Comparison of ENCODE assay signal across 13 mouse cellular contexts in the genomic region with DNA sequence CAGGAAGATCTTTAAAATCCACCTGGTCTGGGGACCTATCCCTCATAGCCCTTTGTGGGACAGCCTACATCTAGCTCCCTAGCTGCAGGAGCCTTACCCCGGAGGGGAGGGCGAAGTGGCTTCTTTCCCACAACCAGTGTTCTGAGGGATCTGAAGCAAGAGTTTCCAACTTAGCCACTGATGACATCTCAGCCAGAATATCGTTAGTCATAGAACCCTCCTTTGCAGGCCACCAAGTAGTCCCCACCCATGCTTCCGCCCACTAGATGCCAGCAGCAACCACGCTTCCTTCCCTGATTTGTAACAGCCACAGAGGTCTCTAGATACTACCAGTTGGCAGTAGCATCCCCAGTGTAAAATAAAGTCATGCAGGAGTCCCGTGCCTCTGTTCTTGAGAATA. TPM values are rescaled to one million over a fixed set of nuclear protein-coding genes. Genes with fewer than 3 reads are reported as not detected.
A peak's percentile ranks its signal among the peaks of the same experiment; 100 is the strongest.
DNase-seq lines count a peak whose midpoint lies in the region; ATAC-seq and TF ChIP-seq lines count a peak whose summit lies in the region.
"Had no signal": no experiment of that assay in that cellular context is flagged by ENCODE, and none has a peak within 500 bp of the region (broad histone marks: within the 10 kb centered on the region; RNA-seq: fewer than 3 reads in every experiment).

No protein-coding gene starts in this region.

- H3K4me2 ChIP-seq in liver, postnatal 0 days (ENCODE audit: low read depth, low read length): no peak overlapping the region
- H3K4me2 ChIP-seq: heart, embryonic 13.5 days; limb, embryonic 13.5 days; midbrain, embryonic 15.5 days had no signal

- no peaks in the 10 kb centered on the region for H3K4me1 ChIP-seq in testis, adult 2 months (ENCODE audit: control insufficient read depth, insufficient read depth, low read length)
- no peaks in the 10 kb centered on the region; the same call in 1 of the 2 replicates for H3K4me1 ChIP-seq in liver, postnatal 0 days (ENCODE audit: insufficient read depth)
- H3K4me1 ChIP-seq in hindbrain, embryonic 10.5 days (replicated peaks): no peaks in the 10 kb centered on the region
- H3K4me1 ChIP-seq: limb, embryonic 13.5 days; midbrain, embryonic 15.5 days had no signal

- TF ChIP-seq EP300 in liver, postnatal 0 days (IDR thresholded peaks at IDR 0.05; ENCODE audit: low read depth): no peak

- no peaks in the 10 kb centered on the region for H3K9me3 ChIP-seq in liver, postnatal 0 days (ENCODE audit: low read length)
- H3K9me3 ChIP-seq in hindbrain, embryonic 10.5 days: no peaks in the 10 kb centered on the region
- H3K9me3 ChIP-seq: heart, embryonic 13.5 days; limb, embryonic 13.5 days; midbrain, embryonic 15.5 days had no signal

- no peak overlapping the region for H3K9ac ChIP-seq in liver, postnatal 0 days (replicated peaks)
- H3K9ac ChIP-seq: heart, embryonic 13.5 days; limb, embryonic 13.5 days; midbrain, embryonic 15.5 days had no signal

- H3K4me3 ChIP-seq in testis, adult 2 months (ENCODE audit: control insufficient read depth, low read depth, low read length): peak overlapping the region; percentile 76
- H3K4me3 ChIP-seq in liver, postnatal 0 days (ENCODE audit: low read depth, low read length): no peak overlapping the region
- H3K4me3 ChIP-seq in hindbrain, embryonic 10.5 days: no peak overlapping the region
- H3K4me3 ChIP-seq: heart, embryonic 13.5 days; layer of hippocampus, adult 2 months; limb, embryonic 13.5 days; midbrain, embryonic 15.5 days had no signal

- no peaks in the 10 kb centered on the region; the same call in 1 of the 2 replicates for H3K36me3 ChIP-seq in testis, adult 2 months (ENCODE audit: control insufficient read depth, insufficient read depth, low read length)
- H3K36me3 ChIP-seq in liver, postnatal 0 days (replicated peaks; ENCODE audit: insufficient read depth, low read length): peaks cover 28% of the 10 kb centered on the region
- peaks cover 35% of the 10 kb centered on the region for H3K36me3 ChIP-seq in hindbrain, embryonic 10.5 days

- peak; percentile 56 for DNase-seq in adrenal gland, postnatal 14 days
- DNase-seq in adrenal gland, adult 8-10 months: no peak
- no peak for DNase-seq in testis, postnatal 10 days (ENCODE audit: low spot score)
- DNase-seq in liver, postnatal 0 days: peak; percentile 35
- DNase-seq in natural killer cell, adult 2 months (ENCODE audit: low spot score in 2 of 2): peak; percentile 21 to 29
- no peak for DNase-seq in hindbrain, embryonic 10.5 days (ENCODE audit: low spot score)
- no peak for DNase-seq in layer of hippocampus, adult 9-10 months (ENCODE audit: low spot score)

- 25% methylated on average over 6 of the region's 6 CpGs for WGBS in liver, postnatal 0 days (ENCODE audit: insufficient replicate concordance)
- WGBS in hindbrain, embryonic 10.5 days: 87% methylated on average over 6 of the region's 6 CpGs

- no peaks in the 10 kb centered on the region for H3K27me3 ChIP-seq in testis, adult 2 months (ENCODE audit: control insufficient read depth, insufficient read depth, low read length)
- H3K27me3 ChIP-seq in liver, postnatal 0 days (ENCODE audit: insufficient read depth, low read length): no peaks in the 10 kb centered on the region
- H3K27me3 ChIP-seq in hindbrain, embryonic 10.5 days (ENCODE audit: insufficient read depth, poor library complexity, severe bottlenecking): no peaks in the 10 kb centered on the region
- H3K27me3 ChIP-seq: heart, embryonic 13.5 days; limb, embryonic 13.5 days; midbrain, embryonic 15.5 days had no signal

- no peak overlapping the region for H3K27ac ChIP-seq in testis, adult 2 months (ENCODE audit: control insufficient read depth, insufficient read depth, low read depth, low read length)
- no peak overlapping the region for H3K27ac ChIP-seq in liver, postnatal 0 days (ENCODE audit: low read depth)
- H3K27ac ChIP-seq in hindbrain, embryonic 10.5 days: no peak overlapping the region
- H3K27ac ChIP-seq: heart, embryonic 13.5 days; layer of hippocampus, adult 2 months; limb, embryonic 13.5 days; midbrain, embryonic 15.5 days had no signal

- TF ChIP-seq POLR2A in testis, adult 2 months (IDR thresholded peaks at IDR 0.05; ENCODE audit: control insufficient read depth, low read depth, low read length): no peak

- no peak for TF ChIP-seq CTCF in testis, adult 2 months (IDR thresholded peaks at IDR 0.05; ENCODE audit: control insufficient read depth, insufficient read depth, insufficient replicate concordance, low read depth, low read length)
- peak; percentile 27; the same call in 1 of the 2 replicates for TF ChIP-seq CTCF in liver, postnatal 0 days (IDR thresholded peaks at IDR 0.05; ENCODE audit: low read depth)

- peak; percentile 13; the same call in 1 of the 2 replicates for ATAC-seq in liver, postnatal 0 days
- ATAC-seq: activated CD4-positive, CD25-positive, alpha-beta regulatory T cell, adult 4 months; midbrain, embryonic 15.5 days had no signal

RNA-seq across cellular contexts. Expression of a gene that starts 18.5 kb away (rescaled TPM):
- 48.0 and 62.9 TPM in 2 replicates for total RNA-seq in adrenal gland, postnatal 14 days (2021)
- 100 to 1,000 TPM; 128 to 457 (median 281) TPM for total RNA-seq in adrenal gland, adult 8-10 months (2022)
- polyA plus RNA-seq in testis, adult 2 months (2012; rRNA removed): 2.1 and 2.8 TPM in 2 replicates
- polyA plus RNA-seq in liver, postnatal 0 days (2015; fragmentation: Nextera tagmentation; extraction: Ambion mirVana): 25.2 and 27.6 TPM in 2 replicates
- polyA plus RNA-seq in hindbrain, embryonic 10.5 days (2016; fragmentation: Nextera tagmentation; extraction: Ambion mirVana): 3.9 and 8.9 TPM in 2 replicates
- polyA plus RNA-seq: activated CD4-positive, CD25-positive, alpha-beta regulatory T cell, adult 4 months had no signal

RNA-seq across cellular contexts. Expression of a gene that starts 24.7 kb away (rescaled TPM):
- 1.2 and 2.0 TPM in 2 replicates for total RNA-seq in adrenal gland, postnatal 14 days (2021)
- total RNA-seq in adrenal gland, adult 8-10 months (2022): 1 to 10 TPM in 3 of 4 experiments, under 1 TPM in 1; 0.58 to 3.7 (median 2.1) TPM
- not detected in 2 replicates for polyA plus RNA-seq in testis, adult 2 months (2012; rRNA removed)
- polyA plus RNA-seq in liver, postnatal 0 days (2015; fragmentation: Nextera tagmentation; extraction: Ambion mirVana): 0.80 and 1.1 TPM in 2 replicates
- polyA plus RNA-seq in hindbrain, embryonic 10.5 days (2016; fragmentation: Nextera tagmentation; extraction: Ambion mirVana): 1.4 and 3.2 TPM in 2 replicates

RNA-seq across cellular contexts. Expression of a gene that starts 50.3 kb away (rescaled TPM):
- 62.6 and 64.5 TPM in 2 replicates for total RNA-seq in adrenal gland, postnatal 14 days (2021)
- 10 to 100 TPM; 75.6 to 83.4 (median 77.1) TPM for total RNA-seq in adrenal gland, adult 8-10 months (2022)
- polyA plus RNA-seq in testis, adult 2 months (2012; rRNA removed): 134 and 137 TPM in 2 replicates
- 33.9 and 35.6 TPM in 2 replicates for polyA plus RNA-seq in liver, postnatal 0 days (2015; fragmentation: Nextera tagmentation; extraction: Ambion mirVana)
- 9.8 and 12.2 TPM in 2 replicates for polyA plus RNA-seq in hindbrain, embryonic 10.5 days (2016; fragmentation: Nextera tagmentation; extraction: Ambion mirVana)

RNA-seq across cellular contexts. Expression of a gene that starts 59.5 kb away (rescaled TPM):
- 69.1 and 76.3 TPM in 2 replicates for total RNA-seq in adrenal gland, postnatal 14 days (2021)
- 10 to 100 TPM; 71.9 to 99.0 (median 78.8) TPM for total RNA-seq in adrenal gland, adult 8-10 months (2022)
- polyA plus RNA-seq in testis, adult 2 months (2012; rRNA removed): 10.9 and 14.2 TPM in 2 replicates
- polyA plus RNA-seq in liver, postnatal 0 days (2015; fragmentation: Nextera tagmentation; extraction: Ambion mirVana): 23.6 and 24.5 TPM in 2 replicates
- 39.2 and 43.9 TPM in 2 replicates for polyA plus RNA-seq in hindbrain, embryonic 10.5 days (2016; fragmentation: Nextera tagmentation; extraction: Ambion mirVana)

Comparison
In these comparisons a context has a peak if more than half of its experiments do, and no peak if none do; other contexts are left out.
1. DNase-seq: peak in adrenal gland, postnatal 14 days (single experiment), liver, postnatal 0 days (single experiment) and natural killer cell, adult 2 months (2 of 2); none in adrenal gland, adult 8-10 months (single experiment), testis, postnatal 10 days (single experiment), hindbrain, embryonic 10.5 days (single experiment) and layer of hippocampus, adult 9-10 months (single experiment).